ENCODE assay signal across 7 mouse cellular contexts in the genomic region with DNA sequence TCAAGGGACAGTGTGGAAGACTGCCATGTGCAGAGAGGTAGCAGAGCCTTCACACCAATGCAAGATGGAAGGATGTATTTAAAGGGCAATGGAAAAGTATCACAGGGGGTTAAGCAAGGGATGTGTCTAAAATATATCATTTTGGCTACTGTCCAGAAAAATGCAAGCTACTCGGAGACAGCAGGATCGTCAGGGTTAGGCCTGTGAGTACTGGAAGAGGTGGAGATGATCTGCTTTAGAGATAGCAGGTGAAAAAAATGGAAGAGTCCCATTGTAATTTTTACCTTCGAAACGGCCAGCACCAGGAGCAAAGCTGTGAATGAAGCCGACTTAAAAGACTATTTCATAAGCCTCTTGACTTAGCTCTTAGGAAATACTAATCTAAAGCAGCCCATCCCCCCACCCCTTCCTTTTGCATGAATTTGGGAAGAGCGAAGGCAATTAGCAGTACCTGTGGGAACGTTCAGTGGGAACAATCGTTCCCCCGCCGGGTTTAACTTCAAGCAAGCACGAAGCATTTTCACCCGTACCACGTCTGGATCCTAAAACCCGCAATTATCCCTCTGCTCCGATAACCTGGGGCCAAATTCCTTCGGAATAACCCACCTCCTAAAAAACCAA. TPM values are rescaled to one million over a fixed set of nuclear protein-coding genes. Genes with fewer than 3 reads are reported as not detected.
DNase-seq lines count a peak whose midpoint lies in the region; ATAC-seq and TF ChIP-seq lines count a peak whose summit lies in the region.

No protein-coding gene starts in this region.

- H3K9me3 ChIP-seq in lung, embryonic 14.5 days (ENCODE audit: low read depth, low read length) = no peaks in the 10 kb centered on the region
- H3K9me3 ChIP-seq in hindbrain, embryonic 12.5 days (replicated peaks) = no peaks in the 10 kb centered on the region
- H3K9me3 ChIP-seq in midbrain, embryonic 12.5 days = no peaks in the 10 kb centered on the region

- ATAC-seq in lung, embryonic 14.5 days (ENCODE audit: insufficient read depth) = no peak
- no peak for ATAC-seq in hindbrain, embryonic 12.5 days (ENCODE audit: low FRiP score)
- ATAC-seq in midbrain, embryonic 12.5 days (ENCODE audit: low FRiP score, low read depth) = no peak

- H3K27ac ChIP-seq in lung, embryonic 14.5 days (ENCODE audit: low read depth) = peak overlapping the region; percentile 100
- H3K27ac ChIP-seq in hindbrain, embryonic 12.5 days = peak overlapping the region; percentile 98
- peak overlapping the region; percentile 99 for H3K27ac ChIP-seq in midbrain, embryonic 12.5 days (replicated peaks)

- DNase-seq in lung, embryonic 14.5 days = peak; percentile 44
- DNase-seq in lung, postnatal 10 days = no peak
- peak; percentile 30 for DNase-seq in c-Kit-positive CD71-positive TER-119-negative erythroid progenitor cells, embryonic 14.5 days (ENCODE audit: low read depth)
- DNase-seq in right cerebral cortex, postnatal 10 days (ENCODE audit: low spot score in 2 of 2) = no peak
- no peak for DNase-seq in yolk sac, embryonic 10.5 days (ENCODE audit: low spot score)

- peaks cover 5% of the 10 kb centered on the region; the same call in 1 of the 2 replicates for H3K4me1 ChIP-seq in lung, embryonic 14.5 days (ENCODE audit: insufficient read depth)
- peaks cover 25% of the 10 kb centered on the region for H3K4me1 ChIP-seq in hindbrain, embryonic 12.5 days
- H3K4me1 ChIP-seq in midbrain, embryonic 12.5 days = peaks cover 26% of the 10 kb centered on the region

- WGBS in lung, embryonic 14.5 days = 2% methylated on average over 16 of the region's 16 CpGs
- 1% methylated on average over 16 of the region's 16 CpGs for WGBS in hindbrain, embryonic 12.5 days
- under 1% methylated on average over 16 of the region's 16 CpGs for WGBS in midbrain, embryonic 12.5 days

- H3K9ac ChIP-seq in lung, embryonic 14.5 days = peak overlapping the region; percentile 96
- peak overlapping the region; percentile 99 for H3K9ac ChIP-seq in hindbrain, embryonic 12.5 days
- peak overlapping the region; percentile 99 for H3K9ac ChIP-seq in midbrain, embryonic 12.5 days (replicated peaks)

- peak overlapping the region; percentile 70 for H3K4me2 ChIP-seq in lung, embryonic 14.5 days
- peak overlapping the region; percentile 70 for H3K4me2 ChIP-seq in hindbrain, embryonic 12.5 days (replicated peaks)
- peak overlapping the region; percentile 71 for H3K4me2 ChIP-seq in midbrain, embryonic 12.5 days (replicated peaks)

- 0 out of 2 replicates have a peak, but pooled peaks cover 2% of the 10 kb centered on the region for H3K36me3 ChIP-seq in lung, embryonic 14.5 days (ENCODE audit: insufficient read depth)
- no peaks in the 10 kb centered on the region for H3K36me3 ChIP-seq in hindbrain, embryonic 12.5 days
- H3K36me3 ChIP-seq in midbrain, embryonic 12.5 days = no peaks in the 10 kb centered on the region

- H3K27me3 ChIP-seq in lung, embryonic 14.5 days (ENCODE audit: insufficient read depth, low read length) = no peaks in the 10 kb centered on the region
- H3K27me3 ChIP-seq in hindbrain, embryonic 12.5 days = no peaks in the 10 kb centered on the region
- H3K27me3 ChIP-seq in midbrain, embryonic 12.5 days = no peaks in the 10 kb centered on the region

- TF ChIP-seq CTCF in lung, embryonic 14.5 days (IDR thresholded peaks at IDR 0.05; ENCODE audit: low read depth) = no peak

- H3K4me3 ChIP-seq in lung, embryonic 14.5 days (ENCODE audit: low read depth, low read length) = peak overlapping the region; percentile 92
- peak overlapping the region; percentile 98 for H3K4me3 ChIP-seq in hindbrain, embryonic 12.5 days
- H3K4me3 ChIP-seq in midbrain, embryonic 12.5 days = peak overlapping the region; percentile 99

RNA-seq across cellular contexts. Expression of a gene that starts 0.9 kb away (rescaled TPM):
- 26.3 and 30.2 TPM in 2 replicates for polyA plus RNA-seq in lung, embryonic 14.5 days (2014; fragmentation: Nextera tagmentation; extraction: Ambion mirVana)
- 29.6 and 32.1 TPM in 2 replicates for polyA plus RNA-seq in hindbrain, embryonic 12.5 days (2016; fragmentation: Nextera tagmentation; extraction: Ambion mirVana)
- polyA plus RNA-seq in midbrain, embryonic 12.5 days (2016; fragmentation: Nextera tagmentation; extraction: Ambion mirVana) = 28.0 and 30.5 TPM in 2 replicates

Comparison
In these comparisons a context has a peak if more than half of its experiments do, and no peak if none do; other contexts are left out.
1. DNase-seq: peak in lung, embryonic 14.5 days (single experiment) and c-Kit-positive CD71-positive TER-119-negative erythroid progenitor cells, embryonic 14.5 days (single experiment); none in lung, postnatal 10 days (single experiment), right cerebral cortex, postnatal 10 days (0 of 2) and yolk sac, embryonic 10.5 days (single experiment).
2. Peak in every context shown above with its lines, with median percentiles within 50 percentile points of each other: H3K27ac ChIP-seq, H3K4me2 ChIP-seq, H3K4me3 ChIP-seq and H3K9ac ChIP-seq.